8 mouse cellular contexts compared by ENCODE assay signal in the genomic region with DNA sequence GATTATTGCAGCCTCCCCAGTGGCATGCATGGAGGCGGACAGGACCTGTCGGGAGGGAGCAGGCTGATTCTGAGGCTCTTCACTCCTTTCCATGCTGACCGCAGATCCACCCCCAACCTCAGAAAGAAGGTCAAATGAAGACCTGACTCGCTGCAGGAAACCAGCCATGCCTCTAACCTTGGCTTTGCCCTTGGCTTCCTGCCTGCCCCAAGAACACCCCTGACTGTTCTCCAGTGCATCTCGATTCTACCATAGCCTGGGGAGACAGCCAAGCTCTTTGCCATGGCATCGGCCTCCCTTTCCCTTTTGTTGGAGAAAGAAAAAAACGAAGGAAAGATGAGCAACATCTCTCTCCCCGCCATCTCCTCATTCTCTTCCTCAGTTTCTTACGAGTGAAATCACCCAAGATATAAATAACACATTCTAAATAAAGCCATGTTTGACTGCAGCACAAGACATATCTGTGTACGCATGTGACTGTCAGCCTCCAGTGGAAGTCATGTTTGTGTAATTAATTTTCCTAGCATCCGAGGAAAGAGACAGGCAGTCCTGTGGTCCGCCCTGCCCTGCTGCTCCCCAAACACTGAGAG.
A peak's percentile ranks its signal among the peaks of the same experiment; 100 is the strongest.
DNase-seq lines count a peak whose midpoint lies in the region; ATAC-seq and TF ChIP-seq lines count a peak whose summit lies in the region.
"Had no signal": no experiment of that assay in that cellular context is flagged by ENCODE, and none has a peak within 500 bp of the region (broad histone marks: within the 10 kb centered on the region; RNA-seq: fewer than 3 reads in every experiment).

No protein-coding gene starts in this region.

- WGBS in forebrain, embryonic 16.5 days: 34% methylated on average over 12 of the region's 12 CpGs
- WGBS in hindbrain, postnatal 0 days: 30% methylated on average over 12 of the region's 12 CpGs

- H3K9me3 ChIP-seq in forebrain, embryonic 16.5 days (ENCODE audit: control insufficient read depth, low read length): no peaks in the 10 kb centered on the region
- no peaks in the 10 kb centered on the region for H3K9me3 ChIP-seq in hindbrain, postnatal 0 days (ENCODE audit: low read length)

- peaks cover 12% of the 10 kb centered on the region for H3K4me1 ChIP-seq in forebrain, embryonic 16.5 days (replicated peaks; ENCODE audit: control insufficient read depth, insufficient read depth, low read length)
- H3K4me1 ChIP-seq in hindbrain, postnatal 0 days (ENCODE audit: insufficient read depth, low read length): peaks cover 13% of the 10 kb centered on the region; the same call in 1 of the 2 replicates

- TF ChIP-seq CTCF in hindbrain, postnatal 0 days (IDR thresholded peaks at IDR 0.05; ENCODE audit: low read depth): no peak

- H3K4me2 ChIP-seq in forebrain, embryonic 16.5 days (ENCODE audit: low read length): peak overlapping the region; percentile 51
- H3K4me2 ChIP-seq in hindbrain, postnatal 0 days (ENCODE audit: low read depth, low read length): peak overlapping the region; percentile 24; the same call in 1 of the 2 replicates

- no peaks in the 10 kb centered on the region for H3K27me3 ChIP-seq in forebrain, embryonic 16.5 days (replicated peaks; ENCODE audit: control insufficient read depth, insufficient read depth, low read length)
- no peaks in the 10 kb centered on the region for H3K27me3 ChIP-seq in hindbrain, postnatal 0 days (ENCODE audit: insufficient read depth, low read length)

- H3K27ac ChIP-seq in forebrain, embryonic 16.5 days (ENCODE audit: low read length): peak overlapping the region; percentile 46; the same call in 1 of the 2 replicates
- 0 out of 2 replicates have a peak overlapping the region, but pooled peaks have one; percentile 26 for H3K27ac ChIP-seq in hindbrain, postnatal 0 days

- H3K36me3 ChIP-seq in forebrain, embryonic 16.5 days (ENCODE audit: control insufficient read depth, insufficient read depth): no peaks in the 10 kb centered on the region
- no peaks in the 10 kb centered on the region for H3K36me3 ChIP-seq in hindbrain, postnatal 0 days (ENCODE audit: insufficient read depth, low read length)

- peak overlapping the region; percentile 52 for H3K9ac ChIP-seq in forebrain, embryonic 16.5 days (replicated peaks; ENCODE audit: low read depth, low read length)
- no peak overlapping the region for H3K9ac ChIP-seq in hindbrain, postnatal 0 days (replicated peaks; ENCODE audit: low read length)

- 0 out of 2 replicates have a peak, but pooled peaks have one; percentile 31 for ATAC-seq in forebrain, embryonic 16.5 days
- no peak for ATAC-seq in hindbrain, postnatal 0 days
- ATAC-seq: Patski had no signal

- H3K4me3 ChIP-seq in forebrain, embryonic 16.5 days (replicated peaks; ENCODE audit: low read length): peak overlapping the region; percentile 19
- H3K4me3 ChIP-seq in hindbrain, postnatal 0 days (ENCODE audit: low read length): no peak overlapping the region

- DNase-seq in ES-CJ7 (ENCODE audit: low read depth, low spot score): peak; percentile 9
- peak; percentile 82 to 91 for DNase-seq in adrenal gland, adult (ENCODE audit: inconsistent age in 2 of 2, low spot score in 1 of 2)
- DNase-seq in hindbrain, postnatal 0 days (ENCODE audit: low spot score): peak; percentile 27
- no peak for DNase-seq in spleen, adult 12 weeks (ENCODE audit: low spot score)
- no peak for DNase-seq in spleen, postnatal 14 days (ENCODE audit: low spot score in 2 of 2)
- no peak for DNase-seq in gastrocnemius, postnatal 25 days

Comparison
In these comparisons a context has a peak if more than half of its experiments do, and no peak if none do; other contexts are left out.
1. DNase-seq: peak in ES-CJ7 (single experiment), adrenal gland, adult (2 of 2) and hindbrain, postnatal 0 days (single experiment); none in spleen, adult 12 weeks (single experiment), spleen, postnatal 14 days (0 of 2) and gastrocnemius, postnatal 25 days (single experiment).